Mouse (Mus musculus) naive thymus-derived CD4-positive, alpha-beta T cell, adult 5 months (primary cell): ENCODE measurements around the gene Lamb2. TPM values are rescaled to one million over a fixed set of nuclear protein-coding genes. Genes with fewer than 3 reads are reported as not detected.

Experiments
- polyA plus RNA-seq: library from polyadenylated mRNA; unstranded; fragments of 100-300 nt; shearing (Covaris generic); gene quantifications from one replicate; pipeline ENCODE4 v1.2.1, GENCODE M21; 2017

Gene Lamb2
- 0.57 TPM for polyA plus RNA-seq

DNA sequence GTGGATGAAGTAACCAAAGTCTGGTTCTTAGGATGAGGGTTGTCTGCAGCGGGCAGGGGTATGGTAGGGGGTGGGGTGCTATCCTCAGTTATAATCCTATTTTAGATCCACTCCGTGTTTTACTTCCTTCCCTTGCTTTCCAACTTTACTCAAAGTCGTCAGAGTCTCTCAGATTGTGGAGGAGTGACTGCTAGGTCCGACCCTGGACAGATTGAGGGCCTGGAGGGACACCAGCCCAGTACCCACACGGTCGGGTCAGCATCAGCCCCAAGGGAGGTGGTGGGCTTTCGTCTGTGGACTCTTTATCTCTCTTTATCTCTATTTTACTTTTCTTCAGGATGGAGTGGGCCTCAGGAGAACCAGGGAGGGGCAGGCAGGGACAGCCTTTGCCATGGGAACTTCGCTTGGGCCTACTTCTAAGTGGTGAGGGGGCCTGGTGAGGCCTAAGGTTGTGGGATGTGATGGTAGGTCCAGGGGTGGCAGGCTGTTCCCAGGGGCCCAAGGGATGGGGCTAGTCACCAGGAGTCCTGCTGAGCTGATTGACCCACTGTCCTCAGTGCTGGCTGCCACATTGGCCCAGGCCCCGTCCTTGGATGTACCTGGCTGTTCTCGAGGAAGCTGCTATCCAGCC, at the start of gene Lamb2:
Lamb2 (plus strand) TSS at position 16 of the 631 bp plus-strand sequence.

DNA sequence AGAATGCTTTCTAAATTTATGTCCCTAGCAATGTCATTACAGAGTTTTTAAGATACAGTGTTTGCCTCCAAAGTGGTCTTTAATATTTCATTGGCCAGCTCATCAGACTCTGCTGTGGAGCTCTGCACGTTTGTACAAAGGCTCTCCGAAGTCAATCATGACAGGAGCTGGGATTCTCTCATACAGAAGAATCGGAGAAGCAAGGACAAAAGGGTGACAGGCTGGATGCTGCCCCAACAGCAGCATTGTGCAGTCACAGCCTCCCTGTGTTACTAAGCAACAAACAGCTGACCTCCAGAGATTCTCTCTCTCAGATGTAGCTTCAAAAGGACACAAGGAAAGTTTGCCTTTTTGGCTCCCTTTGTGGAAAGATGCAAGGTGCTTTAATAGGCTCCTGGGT, 43.4 kb upstream of the Lamb2 start, which contains the start of gene BC048562:
BC048562 (plus strand) TSS at position 301 of the 400 bp plus-strand sequence.

GRCm38 (mm10) chr9:108460319-108461178, 19.0 kb upstream of the Lamb2 start, which contains the start of gene Ccdc71:
Gene Ccdc71, plus strand, starts transcription at chr9:108460527.

DNA sequence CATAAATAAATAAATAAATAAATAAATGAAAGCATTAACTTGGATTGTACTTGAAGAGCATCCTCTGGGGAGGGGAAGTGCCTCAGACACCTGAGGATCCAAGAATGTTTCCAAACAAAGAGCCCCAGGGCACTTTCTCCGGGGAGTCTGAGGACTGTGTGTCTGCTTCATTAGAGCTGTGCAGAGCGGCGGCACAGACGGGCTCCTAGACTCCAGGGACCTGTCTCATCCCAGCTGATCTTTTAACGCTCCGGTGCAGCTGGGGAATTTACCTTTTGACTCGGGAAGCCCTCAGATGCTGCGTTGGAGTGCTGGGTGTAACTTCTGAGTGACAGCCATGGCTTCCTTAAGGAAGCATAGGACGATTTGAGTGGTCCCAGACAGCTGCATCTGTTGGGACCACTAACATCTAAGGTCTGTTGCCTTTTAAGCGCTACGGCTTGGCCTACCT, 18.3 kb upstream of the Lamb2 start, which contains the start of gene Klhdc8b:
Klhdc8b (minus strand) TSS at position 401 of the 451 bp plus-strand sequence.

GRCm38 (mm10) chr9:108490559-108491285, 11.2 kb downstream of the Lamb2 start, which contains the start of gene Usp19:
Gene Usp19, plus strand, starts transcription at chr9:108490602.

DNA sequence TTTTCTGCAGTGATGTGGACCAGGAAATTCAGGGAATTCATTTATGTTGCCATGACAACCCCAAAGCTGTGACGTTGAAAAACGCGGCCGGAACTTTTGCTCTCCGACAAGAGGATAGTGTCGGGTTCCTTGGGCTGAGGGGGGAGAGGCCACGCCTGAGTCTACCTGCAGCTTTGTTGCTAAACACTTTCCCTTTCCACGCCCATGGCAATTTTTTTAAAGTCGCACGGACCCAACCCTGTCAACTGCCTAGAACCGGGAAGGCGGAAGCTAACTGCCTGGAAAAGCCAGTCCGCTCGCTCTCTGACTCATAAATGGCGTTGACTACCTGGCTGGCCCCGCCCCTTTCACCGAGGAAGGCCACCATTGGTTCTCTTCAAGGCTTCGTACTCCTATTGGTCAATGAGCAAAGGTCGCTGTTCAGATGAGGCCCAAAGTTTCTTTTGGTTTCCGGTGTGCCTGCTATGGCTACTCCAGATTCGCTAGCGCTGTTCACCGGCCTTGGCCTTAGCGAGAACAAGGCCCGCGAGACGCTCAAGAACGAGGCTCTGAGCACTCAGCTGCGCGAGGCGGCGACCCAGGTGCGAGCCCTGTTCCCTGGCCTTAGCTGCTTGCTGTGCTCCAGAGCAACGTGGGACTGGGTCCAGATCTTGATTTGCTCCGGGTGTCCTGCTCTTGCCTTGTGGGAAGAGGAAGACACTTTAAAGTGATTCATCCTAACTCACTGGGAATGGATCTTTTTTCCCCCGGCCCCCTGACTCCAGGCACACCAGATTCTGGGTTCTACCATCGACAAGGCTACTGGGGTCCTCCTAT, 28.3 kb downstream of the Lamb2 start, which contains the start of gene Qars:
Qars (plus strand) TSS at position 88 of the 816 bp plus-strand sequence.

GRCm38 (mm10) chr9:108516380-108517251, 37.1 kb downstream of the Lamb2 start, which contains the start of gene Qrich1:
Gene Qrich1, plus strand, starts transcription at chr9:108516806.

Other genes starting within 250 kb of the Lamb2 start
- gene Dag1, start 215.8 kb upstream of the Lamb2 start, polyA plus RNA-seq, result 25.2 TPM
- 2.8 TPM for gene Nicn1, start 189.3 kb upstream of the Lamb2 start, polyA plus RNA-seq
- gene Amt, start 182.9 kb upstream of the Lamb2 start, polyA plus RNA-seq, result 0.32 TPM
- 480 TPM for gene Rhoa, start 173.6 kb upstream of the Lamb2 start, polyA plus RNA-seq
- gene Tcta, start 173.6 kb upstream of the Lamb2 start, polyA plus RNA-seq, result 8.6 TPM
- gene Gpx1, start 140.8 kb upstream of the Lamb2 start, polyA plus RNA-seq, result 219 TPM
- 119 TPM for gene Usp4, start 131.9 kb upstream of the Lamb2 start, polyA plus RNA-seq
- gene 1700102P08Rik, start 86.9 kb upstream of the Lamb2 start, polyA plus RNA-seq, result 1.9 TPM
- 0.11 TPM for gene Ccdc36, start 51.3 kb upstream of the Lamb2 start, polyA plus RNA-seq
- not detected for gene BC048562, start 43.3 kb upstream of the Lamb2 start, polyA plus RNA-seq
- 43.7 TPM for gene Ccdc71, start 19.2 kb upstream of the Lamb2 start, polyA plus RNA-seq
- 13.7 TPM for gene Klhdc8b, start 18.2 kb upstream of the Lamb2 start, polyA plus RNA-seq
- gene Usp19, start 10.9 kb downstream of the Lamb2 start, polyA plus RNA-seq, result 208 TPM
- 76.9 TPM for gene Qars, start 28.0 kb downstream of the Lamb2 start, polyA plus RNA-seq
- 193 TPM for gene Qrich1, start 37.1 kb downstream of the Lamb2 start, polyA plus RNA-seq
- gene Impdh2, start 80.5 kb downstream of the Lamb2 start, polyA plus RNA-seq, result 128 TPM
- gene Ndufaf3, start 87.7 kb downstream of the Lamb2 start, polyA plus RNA-seq, result 19.7 TPM
- gene Dalrd3, start 90.2 kb downstream of the Lamb2 start, polyA plus RNA-seq, result 67.8 TPM
- gene Wdr6, start 99.0 kb downstream of the Lamb2 start, polyA plus RNA-seq, result 33.6 TPM
- 9.8 TPM for gene P4htm, start 117.9 kb downstream of the Lamb2 start, polyA plus RNA-seq
- 182 TPM for gene Arih2, start 169.7 kb downstream of the Lamb2 start, polyA plus RNA-seq
- 18.9 TPM for gene Slc25a20, start 182.4 kb downstream of the Lamb2 start, polyA plus RNA-seq
- 17.3 TPM for gene Prkar2a, start 209.6 kb downstream of the Lamb2 start, polyA plus RNA-seq